In the genomic region with DNA sequence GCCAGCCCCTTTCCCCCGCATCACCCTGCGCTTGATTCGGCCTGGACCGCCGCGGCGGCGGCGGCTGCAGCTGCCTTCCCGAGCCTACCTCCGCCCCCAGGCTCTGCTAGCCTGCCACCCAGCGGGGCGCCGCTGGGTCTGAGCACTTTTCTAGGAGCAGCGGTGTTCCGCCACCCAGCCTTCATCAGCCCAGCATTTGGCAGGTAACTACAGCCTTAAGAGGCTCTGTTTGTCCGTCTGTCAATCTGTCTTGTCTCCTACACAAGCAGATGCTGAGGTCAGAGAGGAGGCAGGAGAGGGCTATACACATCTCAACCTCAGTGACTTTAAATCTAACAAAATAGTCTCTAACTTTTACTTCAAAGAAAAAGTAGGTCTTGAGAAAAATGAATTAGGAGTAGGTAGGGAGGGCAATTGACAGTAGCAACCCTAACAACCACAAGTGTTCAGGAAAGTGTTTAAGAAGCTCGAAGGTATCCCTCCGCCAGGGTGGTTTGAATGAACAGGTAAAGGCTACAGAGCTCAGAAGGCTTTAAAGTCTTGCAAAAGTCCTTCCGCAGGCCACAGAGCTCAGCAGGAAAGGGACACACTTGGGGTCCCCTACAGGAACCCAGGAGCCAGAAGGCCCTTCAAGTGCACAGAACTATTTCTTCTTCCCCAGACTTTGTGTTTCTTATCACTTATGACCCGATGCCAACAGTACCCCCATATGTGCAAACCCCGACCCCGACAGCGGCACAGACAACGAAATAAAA, we compare ENCODE assay signal across 18 mouse cellular contexts. TPM values are rescaled to one million over a fixed set of nuclear protein-coding genes. Genes with fewer than 3 reads are reported as not detected.
DNase-seq lines count a peak whose midpoint lies in the region; ATAC-seq and TF ChIP-seq lines count a peak whose summit lies in the region.
"Had no signal": no experiment of that assay in that cellular context is flagged by ENCODE, and none has a peak within 500 bp of the region (broad histone marks: within the 10 kb centered on the region; RNA-seq: fewer than 3 reads in every experiment).

No protein-coding gene starts in this region.

- no peaks in the 10 kb centered on the region for H3K9me3 ChIP-seq in midbrain, embryonic 12.5 days
- no peaks in the 10 kb centered on the region for H3K9me3 ChIP-seq in midbrain, embryonic 16.5 days (replicated peaks; ENCODE audit: control insufficient read depth, low read length, poor library complexity, severe bottlenecking)
- no peaks in the 10 kb centered on the region for H3K9me3 ChIP-seq in forebrain, embryonic 15.5 days
- H3K9me3 ChIP-seq: embryonic facial prominence, embryonic 15.5 days; intestine, embryonic 15.5 days had no signal

- 0 out of 2 replicates have a peak overlapping the region, but pooled peaks have one; percentile 7 for H3K4me3 ChIP-seq in midbrain, embryonic 12.5 days
- H3K4me3 ChIP-seq in midbrain, embryonic 16.5 days (ENCODE audit: low read depth, low read length): no peak overlapping the region
- peak overlapping the region; percentile 25 for H3K4me3 ChIP-seq in forebrain, embryonic 15.5 days
- H3K4me3 ChIP-seq in left cerebral cortex, adult 2 months: no peak overlapping the region
- H3K4me3 ChIP-seq: embryonic facial prominence, embryonic 15.5 days; intestine, embryonic 15.5 days had no signal

- no peak overlapping the region for H3K9ac ChIP-seq in midbrain, embryonic 12.5 days (replicated peaks)
- no peak overlapping the region for H3K9ac ChIP-seq in midbrain, embryonic 16.5 days (ENCODE audit: low read depth, low read length)
- H3K9ac ChIP-seq in forebrain, embryonic 15.5 days (replicated peaks): peak overlapping the region; percentile 32
- H3K9ac ChIP-seq: embryonic facial prominence, embryonic 15.5 days; intestine, embryonic 15.5 days had no signal

- peak; percentile 8 for DNase-seq in embryo, embryonic 9.5 days (ENCODE audit: extremely low spot score)
- DNase-seq in embryo, embryonic 11 days: no peak
- peak; percentile 3 for DNase-seq in splenic B cell, adult 2 months (ENCODE audit: low read depth, low spot score)
- DNase-seq in left cerebral cortex, adult 11 months (ENCODE audit: low spot score): no peak
- DNase-seq in left cerebral cortex, adult 2 months (ENCODE audit: extremely low spot score in 1 of 2, low spot score in 2 of 2): no peak
- DNase-seq: adrenal gland, postnatal 25 days; layer of hippocampus, adult 9-11 months; left cerebral cortex, postnatal 4 days; thymus, postnatal 25 days had no signal

- no peak for TF ChIP-seq CTCF in left cerebral cortex, adult 2 months (IDR thresholded peaks at IDR 0.05)

- H3K36me3 ChIP-seq in midbrain, embryonic 12.5 days: no peaks in the 10 kb centered on the region
- no peaks in the 10 kb centered on the region for H3K36me3 ChIP-seq in midbrain, embryonic 16.5 days (ENCODE audit: control insufficient read depth, insufficient read depth, low read length)
- no peaks in the 10 kb centered on the region for H3K36me3 ChIP-seq in forebrain, embryonic 15.5 days
- H3K36me3 ChIP-seq in splenic B cell, adult 2 months (ENCODE audit: control insufficient read depth, insufficient read depth, low read length, poor library complexity, severe bottlenecking): no peaks in the 10 kb centered on the region
- H3K36me3 ChIP-seq: embryonic facial prominence, embryonic 15.5 days; intestine, embryonic 15.5 days had no signal

- peaks cover 14% of the 10 kb centered on the region; the same call in 1 of the 2 replicates for H3K4me1 ChIP-seq in midbrain, embryonic 12.5 days
- no peaks in the 10 kb centered on the region; the same call in 1 of the 2 replicates for H3K4me1 ChIP-seq in midbrain, embryonic 16.5 days (ENCODE audit: control insufficient read depth, insufficient read depth, low read length)
- H3K4me1 ChIP-seq in forebrain, embryonic 15.5 days: peaks cover 22% of the 10 kb centered on the region
- H3K4me1 ChIP-seq: intestine, embryonic 15.5 days had no signal

- H3K4me2 ChIP-seq in midbrain, embryonic 12.5 days (replicated peaks): peak overlapping the region; percentile 19; the same call in 1 of the 2 replicates
- H3K4me2 ChIP-seq in midbrain, embryonic 16.5 days (ENCODE audit: low read length): no peak overlapping the region
- H3K4me2 ChIP-seq in forebrain, embryonic 15.5 days (replicated peaks): peak overlapping the region; percentile 58
- H3K4me2 ChIP-seq: embryonic facial prominence, embryonic 15.5 days; intestine, embryonic 15.5 days had no signal

- H3K27ac ChIP-seq in midbrain, embryonic 12.5 days (replicated peaks): no peak overlapping the region
- H3K27ac ChIP-seq in midbrain, embryonic 16.5 days (ENCODE audit: low read length): no peak overlapping the region
- peak overlapping the region; percentile 86 for H3K27ac ChIP-seq in forebrain, embryonic 15.5 days (replicated peaks)
- no peak overlapping the region; the same call in 1 of the 2 replicates for H3K27ac ChIP-seq in left cerebral cortex, adult 2 months
- H3K27ac ChIP-seq: embryonic facial prominence, embryonic 15.5 days; intestine, embryonic 15.5 days; kidney, postnatal 0 days had no signal

- ATAC-seq in midbrain, embryonic 12.5 days (ENCODE audit: low FRiP score, low read depth): no peak
- no peak for ATAC-seq in midbrain, embryonic 16.5 days
- ATAC-seq in forebrain, embryonic 15.5 days (replicated peaks): no peak
- ATAC-seq: intestine, embryonic 15.5 days had no signal

- intact Hi-C loops in left cerebral cortex, adult 2 months (cut with DNase I): loop anchor here (10.0 kb wide), 1 partner anchor 260 kb away; no protein-coding TSS in a partner anchor

- WGBS in midbrain, embryonic 12.5 days: 29% methylated on average over 25 of the region's 25 CpGs
- WGBS in midbrain, embryonic 16.5 days: 22% methylated on average over 25 of the region's 25 CpGs
- 26% methylated on average over 22 of the region's 25 CpGs for WGBS in forebrain, embryonic 15.5 days

- H3K27me3 ChIP-seq in midbrain, embryonic 12.5 days: peaks cover 88% of the 10 kb centered on the region
- peaks cover 18% of the 10 kb centered on the region for H3K27me3 ChIP-seq in midbrain, embryonic 16.5 days (ENCODE audit: control insufficient read depth, insufficient read depth, low read depth, low read length)
- no peaks in the 10 kb centered on the region for H3K27me3 ChIP-seq in forebrain, embryonic 15.5 days
- no peaks in the 10 kb centered on the region; the same call in 1 of the 2 replicates for H3K27me3 ChIP-seq in splenic B cell, adult 2 months (ENCODE audit: control insufficient read depth, insufficient read depth, low read length, poor library complexity, severe bottlenecking)

RNA-seq across cellular contexts. Expression of a gene that starts 8.7 kb away (rescaled TPM):
- 13.9 and 25.5 TPM in 2 replicates for polyA plus RNA-seq in midbrain, embryonic 12.5 days (2016; fragmentation: Nextera tagmentation; extraction: Ambion mirVana)
- 3.7 and 8.5 TPM in 2 replicates for polyA plus RNA-seq in midbrain, embryonic 16.5 days (2015; fragmentation: Nextera tagmentation; extraction: Ambion mirVana)
- polyA plus RNA-seq in forebrain, embryonic 15.5 days (2015; fragmentation: Nextera tagmentation; extraction: Ambion mirVana): 62.6 and 62.8 TPM in 2 replicates
- 10 to 100 TPM; 19.7 to 20.9 TPM for total RNA-seq in left cerebral cortex, adult 2 months (2021)
- total RNA-seq: adrenal gland, postnatal 25 days; granulocyte monocyte progenitor cell, adult 5-6 weeks; heart, postnatal 10 days had no signal
- polyA plus RNA-seq: liver, embryonic 16.5 days had no signal

Comparison
In these comparisons a context has a peak if more than half of its experiments do, and no peak if none do; other contexts are left out.
1. DNase-seq: peak in embryo, embryonic 9.5 days (single experiment) and splenic B cell, adult 2 months (single experiment); none in embryo, embryonic 11 days (single experiment), left cerebral cortex, adult 11 months (single experiment) and left cerebral cortex, adult 2 months (0 of 2).
2. H3K4me3 ChIP-seq: peak in midbrain, embryonic 12.5 days (single experiment) and forebrain, embryonic 15.5 days (single experiment); none in midbrain, embryonic 16.5 days (single experiment) and left cerebral cortex, adult 2 months (single experiment).